Mouse (Mus musculus) ovary, postnatal 10 days (tissue): ENCODE data around the gene Urod.

Experiments
- DNase-seq: peaks from one replicate; pipeline ENCODE4 v3.0.0; 2022; ENCODE audit warnings: low spot score

Gene Urod

GRCm38 (mm10) chr4:116993672-116994621, at the start of gene Urod:
Gene Urod (minus strand): TSS chr4:116994413.
- peak; percentile 72 for DNase-seq

GRCm38 (mm10) chr4:117041283-117041721, 47.1 kb upstream of the Urod start:
- no peak for DNase-seq

- no peak for DNase-seq
Observed at GRCm38 (mm10) chr4:117040791-117041190, 46.6 kb upstream of the Urod start.

- DNase-seq = peak; percentile 9
Observed at GRCm38 (mm10) chr4:117039925-117040687, 45.9 kb upstream of the Urod start.

- DNase-seq = no peak
Observed at GRCm38 (mm10) chr4:117031105-117031504, 36.9 kb upstream of the Urod start.

- no peak for DNase-seq
Observed at GRCm38 (mm10) chr4:117023469-117023868, 29.3 kb upstream of the Urod start.

- DNase-seq = peak; percentile 71
Observed at GRCm38 (mm10) chr4:117019206-117020134, 25.3 kb upstream of the Urod start, which contains the start of gene Eif2b3. Gene Eif2b3 (plus strand): TSS chr4:117019402.

- DNase-seq = no peak
Observed at GRCm38 (mm10) chr4:117018327-117018726, 24.1 kb upstream of the Urod start.

- DNase-seq = no peak
Observed at GRCm38 (mm10) chr4:117017738-117018137, 23.5 kb upstream of the Urod start.

- DNase-seq = no peak
Observed at GRCm38 (mm10) chr4:117014901-117015415, 20.7 kb upstream of the Urod start.

GRCm38 (mm10) chr4:117013596-117013995, 19.4 kb upstream of the Urod start:
- DNase-seq = no peak

GRCm38 (mm10) chr4:117010231-117010630, 16.0 kb upstream of the Urod start:
- DNase-seq = no peak

- DNase-seq = no peak
Observed at GRCm38 (mm10) chr4:117007058-117007457, 12.8 kb upstream of the Urod start.

GRCm38 (mm10) chr4:117005611-117006400, 11.6 kb upstream of the Urod start:
- DNase-seq = no peak

- DNase-seq = no peak
Observed at GRCm38 (mm10) chr4:117004649-117005048, 10.4 kb upstream of the Urod start.

GRCm38 (mm10) chr4:117002543-117003521, 8.6 kb upstream of the Urod start:
- DNase-seq = peak; percentile 29

GRCm38 (mm10) chr4:117001957-117002356, 7.7 kb upstream of the Urod start:
- no peak for DNase-seq

GRCm38 (mm10) chr4:116999513-117000154, 5.4 kb upstream of the Urod start:
- no peak for DNase-seq

GRCm38 (mm10) chr4:116995798-116996135, 1.6 kb upstream of the Urod start:
- DNase-seq = peak; percentile 26
